Mouse (Mus musculus) embryonic facial prominence, embryonic 14.5 days (tissue): ENCODE results near the gene Nlrp4b. TPM values are rescaled to one million over a fixed set of nuclear protein-coding genes. Genes with fewer than 3 reads are reported as not detected.
"Not testable (repeated sequence)": the region's sequence is repeated elsewhere in the genome, so short reads cannot be mapped to it uniquely, and the experiment has no call there.

ENCODE experiments used
- ATAC-seq: fragments of 200-750 bp; cut with Nextera tagmentation; 2 replicates; pipeline ENCODE4 v1.8.0; 2017; ENCODE audit warnings: low read depth, moderate number of reproducible peaks, moderate TSS enrichment
- DNase-seq: peaks from one replicate; pipeline ENCODE4 v3.0.0-alpha.2; 2015; ENCODE audit warnings: low spot score
- H3K27ac ChIP-seq: fragments of 300-500 bp; sonication (generic); replicated peaks from 2 replicates; pipeline ENCODE4 v1.5.1; 2014; ENCODE audit warnings: low read depth, mild to moderate bottlenecking, low read length, moderate library complexity
- H3K27me3 ChIP-seq: fragments of 300-500 bp; sonication (generic); replicated peaks from 2 replicates; pipeline ENCODE4 v1.6.1; 2014; ENCODE audit warnings: low read length; ENCODE audit not compliant: control insufficient read depth, insufficient read depth
- H3K36me3 ChIP-seq: fragments of 300-500 bp; sonication (generic); 2 replicates; pipeline ENCODE4 v1.6.1; 2014; ENCODE audit warnings: low read length, mixed read lengths; ENCODE audit not compliant: control insufficient read depth, insufficient read depth
- H3K4me1 ChIP-seq: fragments of 300-500 bp; sonication (generic); 2 replicates; pipeline ENCODE4 v1.6.1; 2014; ENCODE audit warnings: antibody characterized with exemption, low read length; ENCODE audit not compliant: control insufficient read depth, insufficient read depth
- H3K4me2 ChIP-seq: fragments of 300-500 bp; sonication (generic); 2 replicates; pipeline ENCODE4 v1.6.1; 2014; ENCODE audit warnings: low read depth, mild to moderate bottlenecking, low read length, moderate library complexity, mixed read lengths
- H3K4me3 ChIP-seq: fragments of 300-500 bp; sonication (generic); 2 replicates; pipeline ENCODE4 v1.5.1; 2014; ENCODE audit warnings: low read depth, mild to moderate bottlenecking, low read length
- H3K9ac ChIP-seq: fragments of 300-500 bp; sonication (generic); 2 replicates; pipeline ENCODE4 v1.6.1; 2014; ENCODE audit warnings: low read depth, mild to moderate bottlenecking, low read length, moderate library complexity, mixed read lengths
- H3K9me3 ChIP-seq: fragments of 300-500 bp; sonication (generic); 2 replicates; pipeline ENCODE4 v1.6.1; 2016; ENCODE audit warnings: low read length; ENCODE audit not compliant: control insufficient read depth
- WGBS: fragments of 180-500 bp; shearing (Covaris S2); extraction: QIAGEN DNeasy Blood & Tissue Kit; methylation state at CpG from one replicate; pipeline ENCODE4 v1.1.7; 2014; 5-methylcytosine and 5-hydroxymethylcytosine counted together
- polyA plus RNA-seq: library from polyadenylated mRNA; unstranded; fragments of >200 nt; fragmentation: Nextera tagmentation; extraction: Ambion mirVana; gene quantifications from 2 replicates; pipeline ENCODE4 v1.2.1, GENCODE M21; 2014

Gene Nlrp4b
- polyA plus RNA-seq: not detected in 2 replicates

- Histone ChIP-seq H3K27me3 (no peaks in the 10 kb centered on the region), H3K4me1 (no peaks in the 10 kb centered on the region), H3K27ac (no peak within 1 kb of the TSS), H3K4me2 (no peak within 1 kb of the TSS), H3K36me3 (no peaks in the 10 kb centered on the region), H3K9ac (no peak within 1 kb of the TSS), H3K9me3 (peaks cover 32% of the 10 kb centered on the region; the same call in 1 of the 2 replicates), H3K4me3 (no peak within 1 kb of the TSS)
- WGBS: 80% methylated on average over 1 of the region's 1 CpGs
- ATAC-seq: no peak
- no peak for DNase-seq
These were observed at the start of gene Nlrp4b for GRCm38 (mm10) chr7:10687489-10687888. Gene Nlrp4b, plus strand, starts transcription at chr7:10687789.

- Histone ChIP-seq H3K36me3 (no peaks in the 10 kb centered on the region), H3K27ac (no peak within 1 kb of the TSS), H3K4me3 (no peak within 1 kb of the TSS), H3K9me3 (peaks cover 18% of the 10 kb centered on the region), H3K4me2 (no peak within 1 kb of the TSS), H3K27me3 (no peaks in the 10 kb centered on the region), H3K9ac (no peak within 1 kb of the TSS), H3K4me1 (no peaks in the 10 kb centered on the region)
- DNase-seq (no peak), ATAC-seq (no peak)
These were observed 66.7 kb downstream of the Nlrp4b start, which contains the start of gene Vmn1r71 for GRCm38 (mm10) chr7:10754264-10754663. Gene Vmn1r71, minus strand, starts transcription at chr7:10754364.

GRCm38 (mm10) chr7:10757551-10757950 lies 70.0 kb downstream of the Nlrp4b start:
- H3K4me2 ChIP-seq, ATAC-seq, H3K4me1 ChIP-seq, DNase-seq, H3K9ac ChIP-seq, H3K27me3 ChIP-seq, H3K27ac ChIP-seq, H3K4me3 ChIP-seq, H3K36me3 ChIP-seq: not testable (repeated sequence)
- H3K9me3 ChIP-seq: peaks cover 18% of the 10 kb centered on the region

Other genes with a start within 250 kb of the Nlrp4b start
- not detected in 2 replicates for gene Vmn1r67, start 244.5 kb upstream of the Nlrp4b start, polyA plus RNA-seq
- gene Zik1, start 192.4 kb upstream of the Nlrp4b start, polyA plus RNA-seq: 11.3 and 16.1 TPM in 2 replicates
- gene Vmn1r68, start 129.3 kb upstream of the Nlrp4b start, polyA plus RNA-seq: not detected in 2 replicates
- gene Vmn1r69, start 74.1 kb upstream of the Nlrp4b start, polyA plus RNA-seq: not detected in 2 replicates
- not detected in 2 replicates for gene Vmn1r70, start 56.3 kb upstream of the Nlrp4b start, polyA plus RNA-seq
- gene Vmn1r71, start 66.6 kb downstream of the Nlrp4b start, polyA plus RNA-seq: 0.06 TPM in 1 of 2 replicates, not detected in the other
- not detected in 2 replicates for gene Zscan4b, start 217.3 kb downstream of the Nlrp4b start, polyA plus RNA-seq